Mouse (Mus musculus) urinary bladder, postnatal 25 days (tissue): ENCODE measurements around the gene L3hypdh.
"Not testable (repeated sequence)": the region's sequence is repeated elsewhere in the genome, so short reads cannot be mapped to it uniquely, and the experiment has no call there.

Experiments used
- DNase-seq: peaks from one replicate; pipeline ENCODE4 v3.0.0; 2022; ENCODE audit warnings: low spot score

L3hypdh gene

GRCm38 (mm10) chr12:72053303-72053702, 31.9 kb downstream of the L3hypdh start:
- no peak for DNase-seq

GRCm38 (mm10) chr12:72052571-72052970, 32.7 kb downstream of the L3hypdh start:
- DNase-seq: no peak

- DNase-seq: no peak
These were observed 34.4 kb downstream of the L3hypdh start for GRCm38 (mm10) chr12:72050821-72051220.

GRCm38 (mm10) chr12:72050156-72050555, 35.1 kb downstream of the L3hypdh start:
- DNase-seq: not testable (repeated sequence)

- no peak for DNase-seq
These were observed 37.7 kb downstream of the L3hypdh start for GRCm38 (mm10) chr12:72047513-72047912.

- DNase-seq: no peak
These were observed 44.0 kb downstream of the L3hypdh start for GRCm38 (mm10) chr12:72041238-72041637.

GRCm38 (mm10) chr12:72039501-72039900, 45.7 kb downstream of the L3hypdh start:
- no peak for DNase-seq

GRCm38 (mm10) chr12:72038866-72039265, 46.4 kb downstream of the L3hypdh start:
- DNase-seq: no peak

- DNase-seq: no peak
These were observed 48.2 kb downstream of the L3hypdh start for GRCm38 (mm10) chr12:72037049-72037448.

GRCm38 (mm10) chr12:72036097-72036661, 49.1 kb downstream of the L3hypdh start:
- DNase-seq: no peak

- DNase-seq: no peak
These were observed 53.4 kb downstream of the L3hypdh start for GRCm38 (mm10) chr12:72031794-72032193.

GRCm38 (mm10) chr12:72031171-72031570, 54.1 kb downstream of the L3hypdh start:
- no peak for DNase-seq

GRCm38 (mm10) chr12:72025275-72025795, 59.9 kb downstream of the L3hypdh start:
- no peak for DNase-seq

GRCm38 (mm10) chr12:72023572-72023971, 61.7 kb downstream of the L3hypdh start:
- no peak for DNase-seq
